Mouse (Mus musculus) ES-E14 (cell line): ENCODE data around the gene Slc39a11.

Source experiments
- MAFK ChIP-seq: IDR thresholded peaks from 2 replicates; pipeline ENCODE4 v1.6.1; 2014; ENCODE audit warnings: mild to moderate bottlenecking, low read depth, low read length, inconsistent platforms; ENCODE audit not compliant: insufficient read depth
- ZNF384 ChIP-seq: IDR thresholded peaks from 2 replicates; pipeline ENCODE4 v1.6.1; 2012; ENCODE audit warnings: low read depth, low read length, inconsistent platforms

- no peak for TF ChIP-seq MAFK
- no peak for TF ChIP-seq ZNF384
These were observed 237.3 kb downstream of the Slc39a11 start for GRCm38 (mm10) chr11:113412545-113412944.
